Mouse (Mus musculus) forebrain, embryonic 10.5 days (tissue): ENCODE data around the gene Gprc6a. TPM values are rescaled to one million over a fixed set of nuclear protein-coding genes. Genes with fewer than 3 reads are reported as not detected.

Source experiments
- DNase-seq: peaks from one replicate; pipeline ENCODE4 v3.0.0-alpha.2; 2017; ENCODE audit warnings: low spot score; ENCODE audit errors: extremely low spot score
- H3K27ac ChIP-seq: fragments of 300-500 bp; sonication (generic); 2 replicates; pipeline ENCODE4 v1.5.1; 2016; ENCODE audit warnings: mild to moderate bottlenecking
- H3K27me3 ChIP-seq: fragments of 300-500 bp; sonication (generic); 2 replicates; pipeline ENCODE4 v1.6.1; 2016; ENCODE audit warnings: mild to moderate bottlenecking; ENCODE audit not compliant: poor library complexity, severe bottlenecking
- H3K36me3 ChIP-seq: fragments of 300-500 bp; sonication (generic); replicated peaks from 2 replicates; pipeline ENCODE4 v1.6.1; 2016; ENCODE audit warnings: mild to moderate bottlenecking, moderate library complexity
- H3K4me1 ChIP-seq: fragments of 300-500 bp; sonication (generic); 2 replicates; pipeline ENCODE4 v1.6.1; 2016
- H3K4me3 ChIP-seq: fragments of 300-500 bp; sonication (generic); 2 replicates; pipeline ENCODE4 v1.5.1; 2016; ENCODE audit warnings: mild to moderate bottlenecking, moderate library complexity
- H3K9me3 ChIP-seq: fragments of 300-500 bp; sonication (generic); 2 replicates; pipeline ENCODE4 v1.6.1; 2016; ENCODE audit warnings: mild to moderate bottlenecking, moderate library complexity
- WGBS: fragments of 180-500 bp; shearing (Covaris S2); methylation state at CpG from one replicate; pipeline ENCODE4 v1.1.7; 2016; 5-methylcytosine and 5-hydroxymethylcytosine counted together
- polyA plus RNA-seq: library from polyadenylated mRNA; unstranded; fragments of >200 nt; fragmentation: Nextera tagmentation; extraction: Ambion mirVana; gene quantifications from 2 replicates; pipeline ENCODE4 v1.2.1, GENCODE M21; 2016

Gene Gprc6a
- 0.06 TPM in 1 of 2 replicates, not detected in the other for polyA plus RNA-seq

DNA sequence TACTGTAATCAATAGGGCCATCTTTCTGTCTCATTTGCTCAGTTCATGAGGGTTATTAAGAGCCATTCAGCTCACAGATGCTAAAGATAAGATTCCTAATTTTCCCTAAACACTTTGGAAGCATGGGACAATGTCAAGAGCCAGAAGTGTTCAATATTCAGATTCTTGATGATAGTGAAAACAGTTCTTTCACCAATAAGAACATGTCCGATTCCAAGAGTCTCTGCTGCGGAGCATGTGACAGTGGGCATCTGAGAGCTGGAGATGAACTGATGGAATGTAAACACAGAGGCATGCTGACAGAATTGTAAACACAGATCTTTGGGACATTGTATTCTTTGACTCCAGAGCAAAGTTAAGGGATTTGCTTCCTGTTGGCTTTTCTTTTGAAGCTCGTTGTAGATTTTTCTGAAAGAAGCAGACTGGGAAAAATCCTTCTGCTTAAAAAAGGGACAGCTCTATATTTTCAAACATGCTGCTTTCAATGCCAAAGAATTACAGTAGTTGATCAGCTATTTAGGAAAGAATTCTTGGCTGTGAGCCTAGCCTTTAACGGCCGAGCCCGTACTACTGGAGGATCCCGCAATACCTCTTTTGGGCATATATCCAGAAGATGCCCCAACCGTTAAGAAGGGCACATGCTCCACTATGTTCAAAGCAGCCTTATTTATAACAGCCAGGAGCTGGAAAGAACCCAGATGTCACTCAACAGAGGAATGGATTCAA lies at the start of gene Gprc6a:
Gene Gprc6a, minus strand, starts transcription at position 51 of the 726 bp plus-strand sequence.
- H3K27me3 ChIP-seq = no peaks in the 10 kb centered on the region
- DNase-seq = no peak
- WGBS = 91% methylated on average over 8 of the region's 8 CpGs
- H3K4me1 ChIP-seq = no peaks in the 10 kb centered on the region
- no peaks in the 10 kb centered on the region for H3K36me3 ChIP-seq
- no peaks in the 10 kb centered on the region for H3K9me3 ChIP-seq
- no peak within 1 kb of the TSS for H3K27ac ChIP-seq
- no peak within 1 kb of the TSS for H3K4me3 ChIP-seq

DNA sequence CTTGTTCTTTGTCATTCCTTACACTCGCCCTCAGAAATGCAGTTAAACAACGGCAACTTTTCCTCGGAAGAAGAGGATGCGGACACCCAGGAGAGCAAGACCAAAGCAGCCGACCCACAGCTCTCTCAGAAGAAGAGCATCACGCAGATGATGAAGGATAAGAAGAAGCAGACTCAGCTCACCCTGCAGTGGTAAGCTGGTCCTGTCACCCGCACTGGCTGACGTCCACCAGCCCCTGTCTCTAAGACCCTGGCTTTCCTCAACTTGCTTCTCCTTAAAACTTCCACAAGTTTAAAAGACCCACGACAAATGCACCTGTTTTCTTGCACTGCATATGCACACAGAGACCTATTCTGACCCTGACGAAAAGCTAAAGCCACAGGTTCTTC lies 47.0 kb upstream of the Gprc6a start:
- Histone ChIP-seq H3K36me3 (no peaks in the 10 kb centered on the region), H3K27me3 (peaks cover 57% of the 10 kb centered on the region), H3K9me3 (no peaks in the 10 kb centered on the region), H3K4me3 (peak overlapping the region; percentile 61), H3K4me1 (peaks cover 14% of the 10 kb centered on the region), H3K27ac (no peak overlapping the region)
- DNase-seq = peak; percentile 23
- 2% methylated on average over 10 of the region's 10 CpGs for WGBS

DNA sequence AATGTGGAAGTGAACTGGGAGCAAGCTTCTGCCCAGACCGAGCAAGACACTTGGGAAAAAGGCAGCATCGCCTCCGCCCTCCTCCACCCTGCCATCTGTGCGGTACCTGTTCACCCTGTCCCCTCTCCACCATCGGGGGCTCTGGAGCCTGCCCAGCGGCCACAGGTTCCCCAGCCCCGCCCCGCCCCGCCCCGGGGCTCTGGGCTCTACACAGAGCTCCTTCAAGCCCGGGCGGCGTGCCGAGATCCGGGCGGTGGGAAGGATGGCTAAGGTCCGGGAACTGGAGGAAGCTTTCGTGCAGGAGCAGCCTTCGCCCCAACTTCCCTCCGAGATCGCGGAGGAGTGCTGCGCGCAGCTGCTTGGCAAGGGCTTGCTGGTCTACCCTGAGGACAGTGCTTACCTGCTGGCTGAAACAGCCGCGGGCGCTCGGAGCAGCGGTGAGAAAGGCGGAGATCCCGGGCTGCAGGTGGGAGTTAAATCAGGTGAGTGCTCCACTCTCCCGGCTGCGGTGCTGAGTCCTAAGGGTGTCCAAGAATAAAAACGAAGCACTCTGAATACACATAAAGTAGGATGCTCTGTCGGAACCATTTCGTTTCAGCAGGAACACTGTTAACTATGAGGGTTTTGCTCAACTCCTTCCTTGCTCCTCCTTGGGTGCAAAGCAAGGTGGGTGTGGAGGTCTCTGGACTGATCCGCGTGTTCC lies 46.4 kb upstream of the Gprc6a start, which contains the start of gene Rfx6:
Gene Rfx6, plus strand, starts transcription at position 209 of the 703 bp plus-strand sequence.
- DNase-seq = peak; percentile 41
- Histone ChIP-seq H3K27ac (no peak within 1 kb of the TSS), H3K27me3 (peaks cover 57% of the 10 kb centered on the region), H3K9me3 (no peaks in the 10 kb centered on the region), H3K36me3 (no peaks in the 10 kb centered on the region), H3K4me1 (peaks cover 14% of the 10 kb centered on the region), H3K4me3 (peak within 1 kb of the TSS; percentile 61)
- WGBS = under 1% methylated on average over 37 of the region's 38 CpGs

DNA sequence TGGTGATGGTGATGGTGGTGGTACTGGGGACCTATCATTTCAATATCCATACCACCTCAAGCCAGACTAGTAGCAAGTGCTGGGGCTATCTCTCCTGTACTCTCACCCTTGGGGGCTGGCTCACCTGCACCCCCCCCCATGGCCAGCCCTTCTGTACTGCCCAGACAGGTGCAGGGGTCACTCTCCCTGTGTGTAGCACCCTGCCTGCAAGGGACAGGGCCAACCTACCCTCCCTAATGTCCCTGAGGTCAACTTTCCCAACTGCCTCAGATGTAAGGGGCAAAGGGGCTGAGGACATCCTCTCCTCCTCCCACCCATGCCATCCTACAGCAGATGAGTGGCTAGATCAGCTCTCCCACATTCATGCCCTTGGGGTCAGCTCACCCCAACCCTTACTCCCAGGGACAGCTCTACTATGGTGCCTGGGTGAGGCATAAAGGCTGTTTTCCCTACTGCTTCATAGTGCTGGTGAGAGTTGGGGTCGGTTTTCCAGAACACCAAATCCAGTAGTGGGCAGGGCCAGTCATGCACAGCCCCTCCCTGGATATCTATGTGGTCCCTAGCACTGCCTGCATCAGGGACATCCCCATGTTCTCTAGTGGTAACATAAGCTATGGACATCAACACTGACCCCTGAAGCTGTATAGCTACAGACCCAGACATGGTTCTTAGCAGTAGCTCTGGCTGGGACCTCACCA lies 41.0 kb upstream of the Gprc6a start:
- H3K27ac ChIP-seq = no peak overlapping the region
- H3K9me3 ChIP-seq = no peaks in the 10 kb centered on the region
- no peak overlapping the region for H3K4me3 ChIP-seq
- no peak for DNase-seq
- 45% methylated on average over 1 of the region's 1 CpGs for WGBS
- H3K27me3 ChIP-seq = peaks cover 22% of the 10 kb centered on the region
- peaks cover 2% of the 10 kb centered on the region for H3K4me1 ChIP-seq
- H3K36me3 ChIP-seq = no peaks in the 10 kb centered on the region

DNA sequence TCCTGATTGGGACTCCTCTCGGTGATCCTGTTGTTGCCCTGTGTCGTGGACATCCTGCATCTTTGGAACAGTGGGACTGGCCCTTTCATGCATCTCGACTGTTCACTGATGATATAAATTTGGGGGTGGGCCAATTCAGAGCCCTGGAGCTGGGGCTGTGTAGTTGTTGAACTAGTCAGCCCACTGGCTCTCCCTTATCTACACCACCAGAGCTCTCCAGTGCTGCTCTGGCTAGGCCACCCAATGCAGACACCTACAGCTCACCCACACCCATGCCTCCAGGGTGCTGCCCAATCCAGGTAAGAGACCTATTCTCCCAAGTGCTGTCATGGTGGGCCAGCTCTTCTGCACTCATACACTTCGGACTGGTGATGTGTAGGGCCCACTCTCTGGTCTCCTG lies 40.3 kb upstream of the Gprc6a start:
- 85% methylated on average over 4 of the region's 4 CpGs for WGBS
- H3K36me3 ChIP-seq = no peaks in the 10 kb centered on the region
- H3K27me3 ChIP-seq = peaks cover 15% of the 10 kb centered on the region
- H3K27ac ChIP-seq = no peak overlapping the region
- no peak for DNase-seq
- H3K4me3 ChIP-seq = no peak overlapping the region
- no peaks in the 10 kb centered on the region for H3K4me1 ChIP-seq
- no peaks in the 10 kb centered on the region for H3K9me3 ChIP-seq

DNA sequence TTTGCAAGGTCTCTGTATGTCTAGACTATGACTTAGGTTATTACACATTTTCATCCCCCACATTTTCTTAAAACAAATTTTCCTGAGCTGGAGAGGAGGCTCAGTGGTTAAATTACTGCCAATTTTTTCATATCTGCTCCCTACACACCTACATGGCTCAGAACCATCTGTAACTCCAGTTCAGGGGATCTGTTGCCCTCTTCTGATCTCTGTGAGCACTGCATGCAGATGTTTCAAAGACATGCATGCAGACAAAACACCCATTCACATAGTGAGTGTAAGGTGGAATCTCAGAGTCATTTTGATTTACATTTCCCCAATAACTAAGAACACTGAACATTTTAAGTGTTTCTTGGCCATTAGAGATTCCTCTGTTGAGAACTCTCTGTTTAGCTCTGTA lies 38.1 kb upstream of the Gprc6a start:
- H3K9me3 ChIP-seq = no peaks in the 10 kb centered on the region
- H3K36me3 ChIP-seq = no peaks in the 10 kb centered on the region
- H3K27ac ChIP-seq = no peak overlapping the region
- no peaks in the 10 kb centered on the region for H3K27me3 ChIP-seq
- H3K4me3 ChIP-seq = no peak overlapping the region
- no peaks in the 10 kb centered on the region for H3K4me1 ChIP-seq
- no peak for DNase-seq

DNA sequence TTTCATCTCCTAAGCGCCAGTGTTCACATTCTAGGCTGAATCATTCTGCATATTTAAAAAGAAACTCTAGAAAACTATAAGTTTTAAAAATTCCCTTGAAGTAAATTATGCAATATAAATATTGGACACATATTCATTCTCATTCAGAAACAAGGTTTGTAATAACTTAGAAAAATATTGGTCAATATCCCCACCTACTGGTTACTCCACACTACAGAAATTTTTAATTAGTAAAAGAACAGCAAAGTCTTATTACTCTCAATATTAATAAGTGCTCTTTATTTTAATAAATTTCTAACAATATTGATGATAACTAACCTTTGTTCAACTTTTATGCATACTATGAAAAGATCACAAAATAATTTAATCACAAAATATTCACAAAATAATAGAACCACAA lies 26.1 kb upstream of the Gprc6a start:
- no peaks in the 10 kb centered on the region for H3K9me3 ChIP-seq
- no peak overlapping the region for H3K27ac ChIP-seq
- H3K27me3 ChIP-seq = no peaks in the 10 kb centered on the region
- H3K4me1 ChIP-seq = no peaks in the 10 kb centered on the region
- H3K36me3 ChIP-seq = no peaks in the 10 kb centered on the region
- no peak overlapping the region for H3K4me3 ChIP-seq
- 85% methylated on average over 1 of the region's 1 CpGs for WGBS
- DNase-seq = no peak

DNA sequence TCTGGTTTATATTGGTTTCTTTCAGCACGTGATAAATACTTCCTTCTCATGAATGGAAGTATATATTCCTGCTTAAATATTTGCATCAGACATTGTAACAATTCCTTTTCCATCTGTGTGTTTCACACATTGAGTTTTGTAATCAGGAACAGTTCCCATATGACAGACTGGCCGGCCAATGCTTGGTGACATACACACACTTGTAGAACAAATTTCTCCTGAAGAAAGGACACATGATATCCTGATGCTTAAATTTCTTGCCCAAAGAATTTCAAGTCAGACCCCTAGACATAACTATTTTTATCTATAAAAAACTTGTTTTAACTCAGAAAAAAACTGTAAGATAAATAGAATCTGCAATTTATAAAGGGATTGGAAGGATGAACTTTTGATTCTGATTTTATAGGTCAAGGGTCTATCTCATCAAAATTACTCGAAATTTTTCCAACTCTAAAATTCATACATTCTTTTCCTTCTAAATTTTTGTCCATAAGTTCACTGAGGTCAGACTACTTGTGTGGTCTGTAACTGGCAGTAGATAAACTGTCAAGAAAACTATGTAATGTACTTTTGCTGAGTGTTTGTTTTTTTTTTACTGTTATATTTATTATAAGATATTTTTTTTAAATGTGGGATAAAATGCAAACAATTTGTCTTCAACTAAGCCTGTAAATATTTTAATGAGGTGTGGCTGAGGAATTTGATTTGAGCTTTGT lies 18.4 kb upstream of the Gprc6a start:
- Histone ChIP-seq H3K27ac (no peak overlapping the region), H3K4me3 (no peak overlapping the region), H3K4me1 (no peaks in the 10 kb centered on the region), H3K36me3 (no peaks in the 10 kb centered on the region), H3K9me3 (no peaks in the 10 kb centered on the region), H3K27me3 (no peaks in the 10 kb centered on the region)
- WGBS = 73% methylated on average over 3 of the region's 3 CpGs
- no peak for DNase-seq

DNA sequence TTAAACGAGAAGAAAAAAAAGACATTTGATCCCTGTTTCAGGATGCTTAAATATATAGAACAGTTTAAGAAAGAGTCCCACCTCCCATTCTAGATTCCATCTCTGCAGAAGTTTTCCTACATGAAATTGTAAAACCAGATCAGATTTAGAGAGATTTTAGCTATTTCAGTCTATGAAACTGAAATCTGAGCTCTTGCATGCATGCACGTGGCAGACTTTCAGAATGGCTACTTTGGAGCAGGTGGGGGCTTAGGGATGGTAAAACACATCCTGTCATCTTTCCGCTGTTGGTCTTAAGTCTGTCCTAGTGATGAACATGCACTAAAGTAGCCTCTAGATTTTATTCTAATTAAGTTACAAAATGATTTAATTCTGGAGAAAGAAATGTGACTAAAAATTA lies 10.1 kb downstream of the Gprc6a start:
- Histone ChIP-seq H3K4me1 (peaks cover 5% of the 10 kb centered on the region; the same call in 1 of the 2 replicates), H3K4me3 (no peak overlapping the region)
- WGBS = 87% methylated on average over 3 of the region's 3 CpGs

DNA sequence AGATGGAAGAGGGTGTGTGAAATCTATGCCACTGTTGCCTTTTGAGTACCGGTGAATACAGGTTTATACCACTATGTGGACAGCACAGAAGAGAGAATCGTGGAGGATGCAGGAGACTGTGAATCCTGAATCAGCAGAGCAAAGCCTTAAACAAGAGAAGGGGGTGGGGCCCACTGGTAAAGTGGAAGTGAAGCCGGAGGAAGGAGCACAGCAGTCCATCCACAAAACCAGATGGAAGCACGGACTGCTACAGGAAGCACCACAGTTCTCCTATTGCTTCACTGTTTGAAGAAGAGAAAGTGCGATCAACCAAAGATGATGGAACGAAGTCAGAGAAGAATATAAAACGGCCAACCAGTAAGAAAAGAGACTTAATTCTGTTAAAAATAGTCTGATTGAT lies 11.1 kb downstream of the Gprc6a start:
- Histone ChIP-seq H3K27ac (no peak overlapping the region), H3K4me1 (peaks cover 5% of the 10 kb centered on the region; the same call in 1 of the 2 replicates), H3K4me3 (no peak overlapping the region), H3K36me3 (no peaks in the 10 kb centered on the region), H3K27me3 (no peaks in the 10 kb centered on the region), H3K9me3 (no peaks in the 10 kb centered on the region)
- no peak for DNase-seq
- 71% methylated on average over 7 of the region's 7 CpGs for WGBS

More for the DNA sequence above, 10.1 kb downstream of the Gprc6a start:
- no peak overlapping the region for H3K27ac ChIP-seq
- no peaks in the 10 kb centered on the region for H3K27me3 ChIP-seq
- DNase-seq = no peak
- H3K9me3 ChIP-seq = no peaks in the 10 kb centered on the region
- H3K36me3 ChIP-seq = no peaks in the 10 kb centered on the region

DNA sequence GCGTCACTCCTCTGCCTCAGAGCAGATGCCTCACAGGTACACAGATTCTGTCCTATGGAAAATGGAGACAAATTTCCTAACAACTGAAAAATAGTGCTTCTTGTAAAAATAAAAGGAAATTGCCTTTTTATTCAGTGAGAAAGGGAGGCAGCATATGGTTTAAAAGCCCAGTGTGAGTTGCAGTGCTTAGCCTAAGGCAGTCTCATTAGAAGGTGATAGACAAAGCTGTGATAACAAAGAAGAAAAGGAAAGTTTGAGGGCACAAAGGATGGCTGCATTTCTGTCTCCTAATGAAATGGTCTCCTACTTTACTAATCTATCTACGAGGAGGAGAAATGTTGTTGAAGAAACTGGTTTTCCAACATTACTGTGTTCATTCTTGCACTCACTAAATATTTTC lies 12.7 kb downstream of the Gprc6a start:
- H3K27ac ChIP-seq = no peak overlapping the region
- DNase-seq = no peak
- 65% methylated on average over 2 of the region's 2 CpGs for WGBS

DNA sequence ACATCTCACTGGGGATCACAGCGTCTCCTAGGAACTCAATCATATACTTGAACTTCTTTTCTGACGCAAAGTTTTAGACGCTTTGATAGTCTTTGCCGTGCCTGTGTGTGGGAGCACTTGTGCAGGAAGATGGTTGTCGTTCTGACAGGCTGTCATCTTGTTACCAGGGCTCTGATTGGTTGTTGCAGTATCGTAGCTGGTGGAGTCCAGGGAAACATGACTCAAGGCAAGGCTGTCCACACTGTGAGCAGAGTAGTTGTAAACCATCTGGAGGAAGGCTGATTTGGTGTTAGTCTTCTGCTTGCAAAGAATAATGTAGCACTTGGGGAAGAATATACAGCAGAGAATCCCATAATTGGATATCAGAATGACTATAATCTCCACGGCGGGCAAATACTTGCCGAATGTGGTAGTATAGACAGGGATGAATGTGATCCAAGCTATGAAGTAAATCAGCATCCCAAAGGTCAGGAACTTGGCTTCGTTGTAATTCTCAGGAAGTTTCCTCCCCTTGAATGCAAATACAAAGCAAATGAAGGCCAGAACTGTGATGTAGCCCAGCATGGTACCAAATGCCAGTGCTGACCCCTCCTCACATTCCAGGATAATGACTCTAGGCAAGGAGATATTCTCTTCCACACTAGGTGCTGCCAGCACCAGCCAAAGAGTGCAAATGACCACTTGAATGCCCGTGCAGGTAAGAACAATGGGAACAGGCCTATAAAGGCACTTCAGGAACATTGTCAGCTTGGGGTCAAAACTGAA lies 16.3 kb downstream of the Gprc6a start:
- Histone ChIP-seq H3K9me3 (no peaks in the 10 kb centered on the region), H3K4me1 (peaks cover 5% of the 10 kb centered on the region; the same call in 1 of the 2 replicates), H3K27ac (no peak overlapping the region), H3K36me3 (no peaks in the 10 kb centered on the region), H3K27me3 (no peaks in the 10 kb centered on the region), H3K4me3 (no peak overlapping the region)
- DNase-seq = no peak
- 81% methylated on average over 11 of the region's 11 CpGs for WGBS

More for the DNA sequence above, 12.7 kb downstream of the Gprc6a start:
- Histone ChIP-seq H3K27me3 (no peaks in the 10 kb centered on the region), H3K36me3 (no peaks in the 10 kb centered on the region), H3K4me1 (peaks cover 5% of the 10 kb centered on the region; the same call in 1 of the 2 replicates), H3K4me3 (no peak overlapping the region), H3K9me3 (no peaks in the 10 kb centered on the region)
